Mouse (Mus musculus): ENCODE results near the gene Micu2. TPM values are rescaled to one million over a fixed set of nuclear protein-coding genes. Genes with fewer than 3 reads are reported as not detected.

Gene Micu2
- polyA plus RNA-seq, 1 experiment from 2014 or later = 94.9 TPM

- no peak overlapping the region for H3K9ac ChIP-seq
- H3K4me3 ChIP-seq (replicated peaks) = no peak overlapping the region
- no peaks in the 10 kb centered on the region for H3K27me3 ChIP-seq
- ATAC-seq (ENCODE audit: insufficient number of reproducible peaks, low FRiP score, low TSS enrichment, low read depth) = no peak
- no peaks in the 10 kb centered on the region for H3K4me1 ChIP-seq
- 91% methylated on average over 2 of the region's 2 CpGs for WGBS
- H3K9me3 ChIP-seq (replicated peaks) = no peaks in the 10 kb centered on the region
- no peak overlapping the region for H3K27ac ChIP-seq (replicated peaks)
- H3K4me2 ChIP-seq (replicated peaks) = no peak overlapping the region
- peaks cover 13% of the 10 kb centered on the region; the same call in 1 of the 2 replicates for H3K36me3 ChIP-seq
These were observed 9.9 kb downstream of the Micu2 start for GRCm38 (mm10) chr14:57989162-57989561.

- H3K27me3 ChIP-seq = no peaks in the 10 kb centered on the region
- H3K4me3 ChIP-seq (replicated peaks) = no peak overlapping the region
- peaks cover 5% of the 10 kb centered on the region; the same call in 1 of the 2 replicates for H3K4me1 ChIP-seq
- no peak for ATAC-seq (ENCODE audit: insufficient number of reproducible peaks, low FRiP score, low TSS enrichment, low read depth)
- H3K4me2 ChIP-seq (replicated peaks) = no peak overlapping the region
- peaks cover 7% of the 10 kb centered on the region; the same call in 1 of the 2 replicates for H3K36me3 ChIP-seq
- H3K9ac ChIP-seq = no peak overlapping the region
- no peaks in the 10 kb centered on the region for H3K9me3 ChIP-seq (replicated peaks)
- WGBS = 42% methylated on average over 2 of the region's 2 CpGs
- no peak overlapping the region for H3K27ac ChIP-seq (replicated peaks)
These were observed 13.3 kb downstream of the Micu2 start for GRCm38 (mm10) chr14:57985780-57986179.

- Histone ChIP-seq H3K27ac (replicated peaks) (peak overlapping the region; percentile 49; the same call in 1 of the 2 replicates), H3K9me3 (replicated peaks) (no peaks in the 10 kb centered on the region), H3K9ac (no peak overlapping the region), H3K4me2 (replicated peaks) (no peak overlapping the region), H3K4me1 (peaks cover 14% of the 10 kb centered on the region; the same call in 1 of the 2 replicates), H3K4me3 (replicated peaks) (no peak overlapping the region), H3K36me3 (no peaks in the 10 kb centered on the region), H3K27me3 (no peaks in the 10 kb centered on the region)
- no peak for ATAC-seq (ENCODE audit: insufficient number of reproducible peaks, low FRiP score, low TSS enrichment, low read depth)
- 28% methylated on average over 7 of the region's 7 CpGs for WGBS
These were observed 16.6 kb downstream of the Micu2 start for GRCm38 (mm10) chr14:57982450-57982849.

DNA sequence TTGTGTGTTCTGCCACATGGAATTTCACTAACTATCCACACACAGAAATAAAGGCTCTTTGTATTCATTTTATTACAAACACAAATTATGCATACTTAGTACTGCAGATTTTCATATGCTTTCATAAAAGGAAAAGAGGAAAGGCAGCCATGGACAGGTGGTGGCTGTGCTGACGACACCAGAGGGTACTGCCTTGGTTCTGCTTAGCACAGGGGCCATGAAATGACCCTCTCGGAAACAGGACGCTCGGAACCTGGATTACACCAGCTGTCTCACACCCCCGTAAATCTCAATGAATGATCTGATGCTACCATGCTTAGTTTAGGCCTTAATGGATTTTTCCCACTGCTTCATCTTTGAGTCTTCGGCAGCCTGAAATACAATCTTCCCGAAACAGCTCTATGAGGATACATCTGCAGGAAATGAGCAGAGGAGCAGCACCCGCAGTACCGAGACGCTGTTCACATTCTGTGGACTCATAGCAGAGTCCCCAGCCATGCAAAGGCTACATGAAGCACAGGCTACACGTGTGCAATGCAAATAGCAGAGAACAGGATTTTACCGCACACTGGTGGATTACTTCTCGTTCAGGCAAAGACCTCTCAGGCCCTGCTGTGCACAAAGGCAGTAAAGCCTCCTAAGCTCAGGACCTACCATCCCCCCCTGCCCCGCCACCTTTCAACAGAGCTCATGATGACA is 17.2 kb downstream of the Micu2 start:
- no peaks in the 10 kb centered on the region for H3K9me3 ChIP-seq (replicated peaks)
- no peak overlapping the region for H3K4me2 ChIP-seq (replicated peaks)
- peak overlapping the region; percentile 49; the same call in 1 of the 2 replicates for H3K27ac ChIP-seq (replicated peaks)
- no peak overlapping the region for H3K9ac ChIP-seq
- 37% methylated on average over 14 of the region's 14 CpGs for WGBS
- ATAC-seq (ENCODE audit: insufficient number of reproducible peaks, low FRiP score, low TSS enrichment, low read depth) = no peak; the same call in 1 of the 2 replicates
- H3K36me3 ChIP-seq = no peaks in the 10 kb centered on the region
- peaks cover 14% of the 10 kb centered on the region; the same call in 1 of the 2 replicates for H3K4me1 ChIP-seq
- no peak overlapping the region for H3K4me3 ChIP-seq (replicated peaks)
- no peaks in the 10 kb centered on the region for H3K27me3 ChIP-seq

GRCm38 (mm10) chr14:57980776-57981175 is 18.3 kb downstream of the Micu2 start:
- H3K4me2 ChIP-seq (replicated peaks) = no peak overlapping the region
- H3K9me3 ChIP-seq (replicated peaks) = no peaks in the 10 kb centered on the region
- no peak overlapping the region for H3K9ac ChIP-seq
- no peaks in the 10 kb centered on the region for H3K36me3 ChIP-seq
- peaks cover 14% of the 10 kb centered on the region; the same call in 1 of the 2 replicates for H3K4me1 ChIP-seq
- no peak overlapping the region for H3K4me3 ChIP-seq (replicated peaks)
- H3K27ac ChIP-seq (replicated peaks) = no peak overlapping the region
- H3K27me3 ChIP-seq = no peaks in the 10 kb centered on the region
- 69% methylated on average over 8 of the region's 8 CpGs for WGBS
- ATAC-seq (ENCODE audit: insufficient number of reproducible peaks, low FRiP score, low TSS enrichment, low read depth) = no peak

- H3K9me3 ChIP-seq (replicated peaks) = no peaks in the 10 kb centered on the region
- H3K27me3 ChIP-seq = no peaks in the 10 kb centered on the region
- H3K4me2 ChIP-seq (replicated peaks) = no peak overlapping the region
- no peak overlapping the region for H3K4me3 ChIP-seq (replicated peaks)
- H3K4me1 ChIP-seq = peaks cover 14% of the 10 kb centered on the region; the same call in 1 of the 2 replicates
- peak; percentile 72 for ATAC-seq (ENCODE audit: insufficient number of reproducible peaks, low FRiP score, low TSS enrichment, low read depth)
- no peaks in the 10 kb centered on the region for H3K36me3 ChIP-seq
- H3K9ac ChIP-seq = no peak overlapping the region
- 53% methylated on average over 3 of the region's 3 CpGs for WGBS
- H3K27ac ChIP-seq (replicated peaks) = no peak overlapping the region
These were observed 18.9 kb downstream of the Micu2 start for GRCm38 (mm10) chr14:57980179-57980578.

DNA sequence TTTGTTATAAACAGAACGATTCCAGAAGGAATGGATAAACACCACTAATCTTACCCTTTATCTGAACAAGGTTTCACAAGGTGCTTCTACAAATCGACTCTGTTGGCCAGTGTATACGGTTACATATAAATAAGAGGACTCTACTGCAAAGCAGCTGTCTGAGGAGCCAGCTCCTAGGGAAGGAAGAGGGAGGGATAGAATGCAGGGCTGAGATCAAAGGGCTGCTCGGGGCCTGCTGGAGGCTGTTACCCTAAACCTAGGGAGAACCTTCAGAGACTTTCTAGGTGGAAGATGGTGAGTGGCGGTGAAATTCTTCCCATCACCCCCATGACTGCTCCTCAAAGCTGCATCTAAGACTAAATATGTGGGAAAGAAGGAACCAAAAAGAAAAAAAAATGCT is 20.9 kb downstream of the Micu2 start:
- peaks cover 14% of the 10 kb centered on the region; the same call in 1 of the 2 replicates for H3K4me1 ChIP-seq
- H3K9ac ChIP-seq = no peak overlapping the region
- H3K36me3 ChIP-seq = no peaks in the 10 kb centered on the region

DNA sequence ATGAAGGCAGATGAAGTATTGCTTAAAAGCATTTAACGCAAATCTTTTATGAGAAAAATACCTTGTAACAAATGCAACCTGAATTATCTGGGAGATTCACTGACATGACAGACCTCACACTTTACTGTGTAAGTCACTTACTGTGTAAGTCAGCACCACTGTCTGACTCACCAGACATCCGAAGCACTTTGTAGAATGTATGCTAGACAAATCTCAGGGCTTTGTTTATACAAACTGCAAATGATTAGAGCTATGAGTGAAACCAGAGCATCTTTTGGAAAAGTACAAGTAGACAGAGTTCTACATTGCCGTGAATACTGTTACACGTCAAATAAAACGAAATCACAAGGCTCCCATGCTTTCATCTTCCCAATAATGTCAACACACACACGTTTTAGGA is 23.4 kb downstream of the Micu2 start:
- peaks cover 9% of the 10 kb centered on the region; the same call in 1 of the 2 replicates for H3K4me1 ChIP-seq
- 38% methylated on average over 6 of the region's 6 CpGs for WGBS
- no peak overlapping the region for H3K9ac ChIP-seq
- H3K4me2 ChIP-seq (replicated peaks) = no peak overlapping the region
- H3K27me3 ChIP-seq = no peaks in the 10 kb centered on the region
- no peak for ATAC-seq (ENCODE audit: insufficient number of reproducible peaks, low FRiP score, low TSS enrichment, low read depth)
- no peaks in the 10 kb centered on the region for H3K9me3 ChIP-seq (replicated peaks)
- H3K27ac ChIP-seq (replicated peaks) = no peak overlapping the region
- no peak overlapping the region for H3K4me3 ChIP-seq (replicated peaks)
- no peaks in the 10 kb centered on the region for H3K36me3 ChIP-seq

More for the DNA sequence above, 20.9 kb downstream of the Micu2 start:
- H3K4me3 ChIP-seq (replicated peaks) = no peak overlapping the region
- no peak for ATAC-seq (ENCODE audit: insufficient number of reproducible peaks, low FRiP score, low TSS enrichment, low read depth)
- H3K9me3 ChIP-seq (replicated peaks) = no peaks in the 10 kb centered on the region
- no peak overlapping the region for H3K4me2 ChIP-seq (replicated peaks)
- H3K27me3 ChIP-seq = no peaks in the 10 kb centered on the region
- 17% methylated on average over 5 of the region's 5 CpGs for WGBS
- peak overlapping the region; percentile 51; the same call in 1 of the 2 replicates for H3K27ac ChIP-seq (replicated peaks)

DNA sequence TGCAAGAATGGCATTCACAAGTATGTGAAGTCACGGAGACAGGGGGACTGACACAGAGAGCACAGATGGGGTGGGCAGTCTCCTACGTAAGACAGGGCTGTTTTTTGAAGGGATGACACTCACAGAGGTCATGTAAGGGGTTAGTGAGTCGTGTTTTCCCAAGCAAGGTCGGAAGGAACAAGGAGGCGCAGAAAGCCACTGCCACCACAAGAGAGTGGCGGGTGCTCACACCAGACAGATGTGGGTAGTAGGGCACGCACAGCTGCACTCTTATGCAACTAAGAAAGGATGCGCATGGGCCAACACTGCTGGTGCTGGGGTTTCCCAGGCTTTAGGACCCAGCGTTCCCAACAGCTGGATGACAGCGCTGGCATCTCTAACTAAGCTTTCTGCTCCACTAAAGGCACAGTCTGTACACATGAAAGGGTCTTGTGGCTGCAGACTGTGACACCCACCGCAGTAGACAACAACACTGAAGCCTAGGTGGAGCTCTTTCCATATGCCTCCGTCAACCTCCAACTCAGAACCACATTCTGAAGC is 27.0 kb downstream of the Micu2 start:
- Histone ChIP-seq H3K36me3 (peaks cover 4% of the 10 kb centered on the region; the same call in 1 of the 2 replicates), H3K4me2 (replicated peaks) (no peak overlapping the region), H3K4me3 (replicated peaks) (no peak overlapping the region), H3K27ac (replicated peaks) (no peak overlapping the region), H3K27me3 (no peaks in the 10 kb centered on the region), H3K9ac (no peak overlapping the region), H3K4me1 (no peaks in the 10 kb centered on the region), H3K9me3 (replicated peaks) (no peaks in the 10 kb centered on the region)
- WGBS = 63% methylated on average over 12 of the region's 12 CpGs
- ATAC-seq (ENCODE audit: insufficient number of reproducible peaks, low FRiP score, low TSS enrichment, low read depth) = no peak

GRCm38 (mm10) chr14:57968873-57969272 is 30.2 kb downstream of the Micu2 start:
- Histone ChIP-seq H3K4me3 (replicated peaks) (no peak overlapping the region), H3K4me2 (replicated peaks) (no peak overlapping the region), H3K36me3 (peaks cover 4% of the 10 kb centered on the region; the same call in 1 of the 2 replicates), H3K27me3 (no peaks in the 10 kb centered on the region), H3K9me3 (replicated peaks) (no peaks in the 10 kb centered on the region), H3K27ac (replicated peaks) (no peak overlapping the region), H3K9ac (no peak overlapping the region), H3K4me1 (no peaks in the 10 kb centered on the region)
- 84% methylated on average over 6 of the region's 6 CpGs for WGBS
- no peak for ATAC-seq (ENCODE audit: insufficient number of reproducible peaks, low FRiP score, low TSS enrichment, low read depth)

DNA sequence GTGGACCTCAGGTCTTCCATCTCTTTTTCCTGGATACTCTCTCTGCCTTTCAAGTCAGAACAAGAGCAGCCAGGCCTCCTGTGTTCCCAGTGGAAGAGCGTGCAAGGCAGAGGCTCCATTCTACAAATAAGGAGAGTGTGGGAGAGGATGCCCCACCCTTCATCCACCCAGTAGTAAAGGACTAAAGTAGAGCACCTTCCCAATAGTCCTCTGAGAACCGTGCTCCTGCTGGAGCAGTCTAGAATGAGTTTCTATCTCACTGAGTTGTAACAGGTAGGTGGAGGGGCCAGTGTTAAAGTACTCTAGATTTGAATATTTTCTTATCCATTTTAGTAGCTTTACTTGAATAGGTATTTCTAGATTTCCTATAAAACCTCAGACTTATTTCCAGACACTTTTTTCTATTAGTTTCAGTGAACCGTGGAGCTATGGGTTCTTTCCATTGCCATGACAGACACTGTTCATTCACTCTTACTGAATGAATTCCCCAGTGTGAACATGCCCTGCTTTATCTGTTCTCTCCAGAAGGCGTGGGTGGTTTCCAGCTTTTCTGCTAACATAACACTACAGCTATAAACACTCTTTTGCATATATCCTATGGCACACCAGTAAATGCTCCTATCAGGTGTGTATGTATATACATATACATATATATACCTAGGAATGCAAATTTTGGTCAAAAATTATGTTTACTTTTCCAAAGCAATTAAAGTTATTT is 31.8 kb downstream of the Micu2 start:
- Histone ChIP-seq H3K27ac (replicated peaks) (no peak overlapping the region), H3K9ac (no peak overlapping the region), H3K27me3 (no peaks in the 10 kb centered on the region), H3K4me3 (replicated peaks) (no peak overlapping the region), H3K4me1 (no peaks in the 10 kb centered on the region), H3K4me2 (replicated peaks) (no peak overlapping the region), H3K9me3 (replicated peaks) (no peaks in the 10 kb centered on the region), H3K36me3 (peaks cover 4% of the 10 kb centered on the region; the same call in 1 of the 2 replicates)
- 85% methylated on average over 4 of the region's 4 CpGs for WGBS
- no peak for ATAC-seq (ENCODE audit: insufficient number of reproducible peaks, low FRiP score, low TSS enrichment, low read depth)
